Mouse (Mus musculus) CH12.LX (cell line): Measurements from ENCODE around the gene Ice2. TPM values are rescaled to one million over a fixed set of nuclear protein-coding genes. Genes with fewer than 3 reads are reported as not detected.

Experiments
- DNase-seq: peaks from one replicate; pipeline ENCODE4 v3.0.0-alpha.2; 2013; ENCODE audit errors: extremely low read depth
- H3K27ac ChIP-seq: 2 replicates; pipeline ENCODE4 v1.5.1; 2012; ENCODE audit warnings: low read depth, mild to moderate bottlenecking, control low read depth, moderate library complexity; ENCODE audit not compliant: insufficient read depth
- H3K27me3 ChIP-seq: replicated peaks from 2 replicates; pipeline ENCODE3; 2012; ENCODE audit warnings: inconsistent platforms
- H3K36me3 ChIP-seq, 2 experiments: replicated peaks in 1 of 2; 2 replicates each; pipeline versions ENCODE3 to v1.6.1; 2012; ENCODE audit warnings: inconsistent platforms in 1 of 2, low read length in 1 of 2, mild to moderate bottlenecking in 1 of 2, mixed read lengths in 1 of 2, moderate library complexity in 1 of 2; ENCODE audit not compliant: control insufficient read depth in 1 of 2, insufficient read depth in 1 of 2
- H3K4me1 ChIP-seq, 2 experiments: 2 replicates each; pipeline ENCODE4 v1.6.1; 2012; ENCODE audit warnings: inconsistent platforms in 1 of 2, moderate library complexity in 1 of 2; ENCODE audit not compliant: insufficient read depth in 2 of 2, control insufficient read depth in 1 of 2
- H3K4me2 ChIP-seq: 2 replicates; pipeline ENCODE4 v1.6.1; 2012; ENCODE audit warnings: low read depth, mild to moderate bottlenecking, control low read depth; ENCODE audit not compliant: poor library complexity, insufficient read depth, severe bottlenecking
- H3K4me3 ChIP-seq, 3 experiments: fragments of 150-350 bp in 1 of 3; sonication (generic) in 1 of 3; replicated peaks in 1 of 3; 2 replicates each; pipeline versions ENCODE3 to v1.5.1; 2011 to 2012; ENCODE audit warnings: low read depth in 2 of 3, low read length in 2 of 3, mild to moderate bottlenecking in 2 of 3, moderate library complexity in 2 of 3, control low read depth in 1 of 3, improper control_type of control experiment in 1 of 3, inconsistent platforms in 1 of 3, mixed read lengths in 1 of 3; ENCODE audit not compliant: poor library complexity in 1 of 3
- H3K79me2 ChIP-seq: replicated peaks from 2 replicates; pipeline ENCODE4 v1.6.1; 2012; ENCODE audit warnings: mild to moderate bottlenecking, moderate library complexity; ENCODE audit not compliant: control insufficient read depth, poor library complexity, insufficient read depth, severe bottlenecking; ENCODE audit errors: extremely low read depth
- H3K9ac ChIP-seq: 2 replicates; pipeline ENCODE4 v1.6.1; 2012; ENCODE audit warnings: low read depth, mild to moderate bottlenecking, control low read depth, moderate library complexity; ENCODE audit not compliant: insufficient read depth
- H3K9me3 ChIP-seq: replicated peaks from 2 replicates; pipeline ENCODE3; 2012; ENCODE audit warnings: low read length, inconsistent platforms, mixed read lengths
- CHD1 ChIP-seq: IDR thresholded peaks from 2 replicates; pipeline ENCODE4 v1.6.1; 2012; ENCODE audit warnings: low read depth, low read length, improper control_type of control experiment, inconsistent platforms
- CTCF ChIP-seq, 2 experiments: IDR thresholded peaks in 1 of 2; conservative IDR thresholded peaks in 1 of 2; 2 replicates each; pipeline ENCODE4 v1.5.1; 2011 to 2012; ENCODE audit warnings: low read depth in 2 of 2, low read length in 2 of 2, improper control_type of control experiment in 1 of 2, inconsistent platforms in 1 of 2, mild to moderate bottlenecking in 1 of 2, moderate library complexity in 1 of 2
- E2F4 ChIP-seq: IDR thresholded peaks from 2 replicates; pipeline ENCODE4 v1.6.1; 2011; ENCODE audit warnings: low read depth, low read length, improper control_type of control experiment; ENCODE audit not compliant: insufficient replicate concordance
- ELF1 ChIP-seq: IDR thresholded peaks from 2 replicates; pipeline ENCODE4 v1.6.1; 2014; ENCODE audit warnings: low read depth, mild to moderate bottlenecking, inconsistent platforms, low read length, improper control_type of control experiment
- EP300 ChIP-seq: IDR thresholded peaks from 2 replicates; pipeline ENCODE4 v1.6.1; 2011; ENCODE audit warnings: low read length, improper control_type of control experiment
- HCFC1 ChIP-seq: IDR thresholded peaks from 2 replicates; pipeline ENCODE4 v1.6.1; 2012; ENCODE audit warnings: low read depth, mild to moderate bottlenecking, inconsistent platforms, low read length, improper control_type of control experiment
- IRF4 ChIP-seq: IDR thresholded peaks from 2 replicates; pipeline ENCODE4 v1.6.1; 2014; ENCODE audit warnings: low read depth, mild to moderate bottlenecking, inconsistent platforms, low read length, improper control_type of control experiment
- KAT2A ChIP-seq: IDR thresholded peaks from 2 replicates; pipeline ENCODE4 v1.6.1; 2012; ENCODE audit warnings: low read length, improper control_type of control experiment, inconsistent platforms; ENCODE audit not compliant: insufficient replicate concordance
- MAX ChIP-seq: IDR thresholded peaks from 2 replicates; pipeline ENCODE4 v1.6.1; 2011; ENCODE audit warnings: low read length, improper control_type of control experiment
- MEF2A ChIP-seq: IDR thresholded peaks from 2 replicates; pipeline ENCODE4 v1.6.1; 2014; ENCODE audit warnings: low read depth, mild to moderate bottlenecking, inconsistent platforms, low read length, improper control_type of control experiment, borderline replicate concordance
- MXI1 ChIP-seq: IDR thresholded peaks from 2 replicates; pipeline ENCODE4 v1.6.1; 2011; ENCODE audit warnings: mild to moderate bottlenecking, low read depth, low read length, improper control_type of control experiment
- POLR2AphosphoS2 ChIP-seq: IDR thresholded peaks from 2 replicates; pipeline ENCODE4 v1.6.1; 2011; ENCODE audit warnings: low read depth, low read length, improper control_type of control experiment
- RAD21 ChIP-seq: IDR thresholded peaks from 2 replicates; pipeline ENCODE4 v1.6.1; 2011; ENCODE audit warnings: low read depth, mild to moderate bottlenecking, low read length, improper control_type of control experiment, moderate library complexity
- SMC3 ChIP-seq: IDR thresholded peaks from 2 replicates; pipeline ENCODE4 v1.6.1; 2011; ENCODE audit warnings: low read depth, low read length, improper control_type of control experiment
- TCF12 ChIP-seq: IDR thresholded peaks from 2 replicates; pipeline ENCODE4 v1.6.1; 2014; ENCODE audit warnings: low read depth, mild to moderate bottlenecking, inconsistent platforms, low read length, improper control_type of control experiment
- USF2 ChIP-seq: conservative IDR thresholded peaks from 2 replicates; pipeline ENCODE4 v1.6.1; 2011; ENCODE audit warnings: low read depth, low read length, improper control_type of control experiment
- ZKSCAN1 ChIP-seq: IDR thresholded peaks from 2 replicates; pipeline ENCODE4 v1.6.1; 2012; ENCODE audit warnings: low read depth, inconsistent platforms, low read length, improper control_type of control experiment, borderline replicate concordance
- ZMIZ1 ChIP-seq: IDR thresholded peaks from 2 replicates; pipeline ENCODE4 v1.6.1; 2012; ENCODE audit warnings: low read depth, mild to moderate bottlenecking, inconsistent platforms, low read length, improper control_type of control experiment
- dilution Hi-C: fragments of 300-500 bp; cut with MboI; formaldehyde crosslinking; loops from 2 replicates; pipeline ENCODE4 v1.14.3; 2020; ENCODE audit warnings: low sequenced_read_pairs; ENCODE audit not compliant: extremely low pct_unique_long_range_greater_than_20kb, extremely low pct_ligation_motif_present
- in situ Hi-C: fragments of 300-500 bp; cut with MboI; formaldehyde crosslinking; loops from 3 replicates; pipeline ENCODE4 v1.14.3; 2019; ENCODE audit warnings: low sequenced_read_pairs, low pct_ligation_motif_present, low pct_unique_long_range_greater_than_20kb, mixed read lengths
- polyA plus RNA-seq: library from polyadenylated mRNA; unstranded; fragments of >175 nt; gene quantifications from 2 replicates; pipeline ENCODE4 v1.2.1, GENCODE M21; 2012; ENCODE audit warnings: low read depth; ENCODE audit not compliant: insufficient read length
- total RNA-seq, 2 experiments: library from RNA; depleted of rRNA; stranded (reverse); fragments of 300-350 nt in 1 of 2; fragments of >200 nt in 1 of 2; gene quantifications; 2 replicates each; pipeline ENCODE4 v1.2.3; 2012 to 2014

Gene Ice2
- total and polyA plus RNA-seq, 3 experiments = 13.3 to 23.1 (median 14.9) TPM

- dilution Hi-C loops (no loop called here), in situ Hi-C loops (no loop called here)
- Histone ChIP-seq H3K27me3 (no peaks in the 10 kb centered on the region), H3K9me3 (no peaks in the 10 kb centered on the region), H3K27ac (no peak overlapping the region), H3K36me3 (peaks cover 0 to 6% of the 10 kb centered on the region in 2 experiments), H3K4me3 (peak overlapping the region; percentile 21 to 45 (median 24)), H3K9ac (peak overlapping the region; percentile 53), H3K79me2 (no peaks in the 10 kb centered on the region), H3K4me1 (peaks cover 4 to 24% of the 10 kb centered on the region in 2 experiments; a peak in 3 of 4 replicates), H3K4me2 (peak overlapping the region; percentile 64)
- peak; percentile 21 for DNase-seq
- TF ChIP-seq ELF1 (no peak), KAT2A (no peak), CTCF (conservative IDR thresholded peaks at IDR 0.05 in 1 of 2, IDR thresholded peaks at IDR 0.05 in 1 of 2; ENCODE audit: low read depth in 2 of 2, low read length in 2 of 2) (peak in 1 of 2 experiments; percentile 35; a peak in 2 of 4 replicates), POLR2AphosphoS2 (no peak), E2F4 (no peak), RAD21 (no peak)
Observed at GRCm38 (mm10) chr9:69381741-69382140, 16.0 kb upstream of the Ice2 start.

GRCm38 (mm10) chr9:69384475-69384874, 13.2 kb upstream of the Ice2 start:
- dilution Hi-C loops (no loop called here), in situ Hi-C loops (no loop called here)
- no peak for DNase-seq
- Histone ChIP-seq H3K9me3 (no peaks in the 10 kb centered on the region), H3K4me3 (no peak overlapping the region), H3K4me1 (peaks cover 0 to 7% of the 10 kb centered on the region in 2 experiments; a peak in 1 of 4 replicates)
- TF ChIP-seq IRF4 (no peak), USF2 (no peak)
- TF ChIP-seq, all 38 proteins: peak for 0
- Histone ChIP-seq H3K4me2 (no peak overlapping the region), H3K36me3 (no peaks in the 10 kb centered on the region), H3K79me2 (no peaks in the 10 kb centered on the region), H3K27me3 (no peaks in the 10 kb centered on the region), H3K9ac (no peak overlapping the region), H3K27ac (no peak overlapping the region)

GRCm38 (mm10) chr9:69384905-69385304, 12.8 kb upstream of the Ice2 start:
- dilution Hi-C loops (no loop called here), in situ Hi-C loops (no loop called here)
- H3K36me3 ChIP-seq = no peaks in the 10 kb centered on the region
- H3K4me3 ChIP-seq = no peak overlapping the region
- no peaks in the 10 kb centered on the region for H3K79me2 ChIP-seq
- H3K9me3 ChIP-seq = no peaks in the 10 kb centered on the region
- TF ChIP-seq MXI1 (no peak), USF2 (no peak), MEF2A (no peak), EP300 (no peak), ZKSCAN1 (no peak), CHD1 (no peak), SMC3 (no peak), HCFC1 (no peak), ZMIZ1 (no peak), TCF12 (no peak), MAX (no peak), IRF4 (no peak)
- no peak overlapping the region for H3K4me2 ChIP-seq
- H3K9ac ChIP-seq = no peak overlapping the region
- no peak overlapping the region for H3K27ac ChIP-seq
- H3K4me1 ChIP-seq = peaks cover 0 to 7% of the 10 kb centered on the region in 2 experiments; a peak in 1 of 4 replicates
- no peaks in the 10 kb centered on the region for H3K27me3 ChIP-seq
- DNase-seq = no peak
